Mouse (Mus musculus): ENCODE measurements around the gene Jmjd6. TPM values are rescaled to one million over a fixed set of nuclear protein-coding genes. Genes with fewer than 3 reads are reported as not detected.
A peak's percentile ranks its signal among the peaks of the same experiment; 100 is the strongest.
"Not testable (repeated sequence)": the region's sequence is repeated elsewhere in the genome, so short reads cannot be mapped to it uniquely, and the experiment has no call there.

Gene Jmjd6
- polyA plus RNA-seq, 1 experiment from 2014 or later: 77.8 TPM

GRCm38 (mm10) chr11:116852891-116853511, 9.8 kb upstream of the Jmjd6 start, which contains the start of gene Srsf2:
Gene Srsf2 (minus strand): TSS chr11:116853094.
- WGBS: under 1% methylated on average over 66 of the region's 74 CpGs
- no peaks in the 10 kb centered on the region for H3K27me3 ChIP-seq (ENCODE audit: insufficient read depth, low read length)
- peak within 1 kb of the TSS; percentile 99 for H3K9ac ChIP-seq (replicated peaks; ENCODE audit: low read length)
- peak within 1 kb of the TSS; percentile 95 for H3K4me3 ChIP-seq (ENCODE audit: low read length)
- peak; percentile 92 for ATAC-seq (ENCODE audit: low FRiP score, low TSS enrichment)
- peak within 1 kb of the TSS; percentile 77 for H3K4me2 ChIP-seq (replicated peaks; ENCODE audit: low read depth, low read length)
- H3K9me3 ChIP-seq (ENCODE audit: low read length): no peaks in the 10 kb centered on the region
- H3K36me3 ChIP-seq (ENCODE audit: insufficient read depth, low read length): peaks cover 15% of the 10 kb centered on the region
- H3K27ac ChIP-seq (ENCODE audit: low read length): peak within 1 kb of the TSS; percentile 99
- peaks cover 21% of the 10 kb centered on the region for H3K4me1 ChIP-seq (ENCODE audit: insufficient read depth, low read length)

DNA sequence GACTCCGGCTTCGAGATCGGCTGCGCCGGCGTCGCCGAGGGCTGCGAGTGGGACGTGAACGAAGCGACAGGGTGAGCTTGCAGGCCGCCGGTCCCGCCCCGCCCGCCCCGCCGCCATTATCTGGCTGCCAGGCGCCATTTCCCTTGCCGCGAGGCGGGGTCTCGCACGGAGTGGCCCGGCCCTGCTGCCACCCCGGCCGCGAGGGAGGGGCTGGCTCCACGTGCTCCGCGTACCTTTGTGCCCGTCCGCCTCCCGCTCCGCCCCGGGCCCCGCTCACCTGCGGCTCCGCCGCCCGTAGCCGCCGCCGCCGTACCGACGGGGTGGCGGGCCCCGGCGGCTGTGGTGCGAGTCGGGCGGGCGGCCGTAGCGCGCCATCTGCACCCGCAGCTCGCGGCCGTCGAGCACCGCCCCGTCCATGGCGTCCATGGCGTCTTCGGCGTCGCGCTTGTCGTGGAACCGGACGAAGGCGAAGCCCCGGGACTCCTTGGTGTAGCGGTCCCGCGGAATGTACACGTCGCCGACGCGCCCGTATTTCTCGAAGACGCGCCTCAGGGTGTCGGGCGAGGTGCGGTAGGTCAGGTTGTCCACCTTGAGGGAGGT, 9.1 kb upstream of the Jmjd6 start, which contains the start of gene Mfsd11:
Gene Mfsd11 (plus strand): TSS at position 150 of the 600 bp plus-strand sequence.
- no peaks in the 10 kb centered on the region for H3K9me3 ChIP-seq (ENCODE audit: low read length)
- peak within 1 kb of the TSS; percentile 95 for H3K4me3 ChIP-seq (ENCODE audit: low read length)
- peaks cover 21% of the 10 kb centered on the region for H3K4me1 ChIP-seq (ENCODE audit: insufficient read depth, low read length)
- no peaks in the 10 kb centered on the region for H3K27me3 ChIP-seq (ENCODE audit: insufficient read depth, low read length)
- H3K36me3 ChIP-seq (ENCODE audit: insufficient read depth, low read length): peaks cover 15% of the 10 kb centered on the region
- ATAC-seq (ENCODE audit: low FRiP score, low TSS enrichment): peak; percentile 76
- H3K27ac ChIP-seq (ENCODE audit: low read length): peak within 1 kb of the TSS; percentile 99
- peak within 1 kb of the TSS; percentile 77 for H3K4me2 ChIP-seq (replicated peaks; ENCODE audit: low read depth, low read length)
- peak within 1 kb of the TSS; percentile 99 for H3K9ac ChIP-seq (replicated peaks; ENCODE audit: low read length)
- 0% methylated on average over 84 of the region's 91 CpGs for WGBS

- peak overlapping the region; percentile 98 for H3K27ac ChIP-seq (ENCODE audit: low read length)
- peaks cover 21% of the 10 kb centered on the region for H3K4me1 ChIP-seq (ENCODE audit: insufficient read depth, low read length)
- peak overlapping the region; percentile 99 for H3K9ac ChIP-seq (replicated peaks; ENCODE audit: low read length)
- WGBS: under 1% methylated on average over 29 of the region's 29 CpGs
- H3K4me3 ChIP-seq (ENCODE audit: low read length): peak overlapping the region; percentile 95
- peak overlapping the region; percentile 77 for H3K4me2 ChIP-seq (replicated peaks; ENCODE audit: low read depth, low read length)
- H3K36me3 ChIP-seq (ENCODE audit: insufficient read depth, low read length): peaks cover 15% of the 10 kb centered on the region
- H3K27me3 ChIP-seq (ENCODE audit: insufficient read depth, low read length): no peaks in the 10 kb centered on the region
- H3K9me3 ChIP-seq (ENCODE audit: low read length): no peaks in the 10 kb centered on the region
- no peak for ATAC-seq (ENCODE audit: low FRiP score, low TSS enrichment)
Measured at GRCm38 (mm10) chr11:116851576-116852290, 8.5 kb upstream of the Jmjd6 start.

DNA sequence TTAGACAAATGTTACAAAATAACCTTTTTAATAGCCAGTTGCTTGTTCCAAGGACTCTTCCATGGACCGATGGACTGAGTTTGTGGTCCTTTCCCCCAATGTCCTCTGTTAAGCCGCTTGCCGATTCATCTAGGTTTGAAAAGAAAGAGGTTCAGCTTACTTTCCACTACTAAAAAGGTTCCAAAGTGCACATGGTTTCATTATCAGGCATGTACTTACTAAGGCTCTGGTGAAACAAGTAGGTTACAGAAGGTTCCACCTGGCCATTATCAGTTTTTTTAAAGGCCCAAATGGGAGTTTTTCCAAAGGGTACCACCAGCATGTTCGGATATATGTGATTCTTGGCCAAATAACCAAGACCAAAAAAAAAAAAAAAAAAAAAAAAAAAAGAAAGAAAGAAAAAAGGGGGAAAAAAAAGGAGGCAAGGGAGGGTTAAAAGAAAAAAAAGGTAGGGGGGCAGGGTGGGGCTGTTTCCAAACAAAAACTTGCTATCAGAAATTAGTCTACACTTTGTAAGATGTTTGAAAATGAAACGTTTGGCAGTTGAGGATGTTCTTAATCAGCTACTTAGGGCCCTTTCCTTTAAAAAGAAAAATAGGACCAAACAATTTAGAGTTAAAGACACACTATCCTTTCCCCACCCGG, 7.7 kb upstream of the Jmjd6 start:
- Histone ChIP-seq H3K4me1 (ENCODE audit: insufficient read depth, low read length) (peaks cover 21% of the 10 kb centered on the region), H3K4me2 (replicated peaks; ENCODE audit: low read depth, low read length) (peak overlapping the region; percentile 77), H3K27me3 (ENCODE audit: insufficient read depth, low read length) (no peaks in the 10 kb centered on the region), H3K9ac (replicated peaks; ENCODE audit: low read length) (peak overlapping the region; percentile 99), H3K36me3 (ENCODE audit: insufficient read depth, low read length) (peaks cover 15% of the 10 kb centered on the region), H3K4me3 (ENCODE audit: low read length) (peak overlapping the region; percentile 95), H3K9me3 (ENCODE audit: low read length) (no peaks in the 10 kb centered on the region), H3K27ac (ENCODE audit: low read length) (peak overlapping the region; percentile 98; the same call in 1 of the 2 replicates)
- WGBS: 23% methylated on average over 6 of the region's 6 CpGs
- no peak for ATAC-seq (ENCODE audit: low FRiP score, low TSS enrichment)

DNA sequence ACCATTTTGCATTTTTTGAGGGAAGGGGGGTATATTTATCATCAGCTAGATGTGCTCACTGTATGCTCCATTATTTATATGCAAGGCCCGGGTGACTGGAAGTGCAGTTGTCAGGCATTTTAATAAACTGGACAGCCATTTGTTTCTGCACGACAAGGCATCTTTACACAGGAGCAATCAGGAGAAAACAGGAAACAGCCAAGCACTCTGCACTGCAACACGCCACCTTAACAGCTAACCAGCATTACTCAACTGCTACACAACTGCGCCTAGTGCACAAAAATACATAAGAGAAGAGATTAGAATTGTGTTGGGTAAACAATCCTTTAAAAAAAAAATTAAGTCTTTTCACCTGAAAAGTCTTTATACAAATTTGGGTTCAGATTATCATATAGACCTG, 6.8 kb upstream of the Jmjd6 start:
- peak overlapping the region; percentile 25 for H3K4me3 ChIP-seq (ENCODE audit: low read length)
- peak overlapping the region; percentile 77 for H3K4me2 ChIP-seq (replicated peaks; ENCODE audit: low read depth, low read length)
- H3K27ac ChIP-seq (ENCODE audit: low read length): no peak overlapping the region
- peak overlapping the region; percentile 8; the same call in 1 of the 2 replicates for H3K9ac ChIP-seq (replicated peaks; ENCODE audit: low read length)
- 37% methylated on average over 4 of the region's 4 CpGs for WGBS
- peaks cover 21% of the 10 kb centered on the region for H3K4me1 ChIP-seq (ENCODE audit: insufficient read depth, low read length)
- ATAC-seq (ENCODE audit: low FRiP score, low TSS enrichment): no peak
- H3K9me3 ChIP-seq (ENCODE audit: low read length): no peaks in the 10 kb centered on the region
- peaks cover 15% of the 10 kb centered on the region for H3K36me3 ChIP-seq (ENCODE audit: insufficient read depth, low read length)
- no peaks in the 10 kb centered on the region for H3K27me3 ChIP-seq (ENCODE audit: insufficient read depth, low read length)

DNA sequence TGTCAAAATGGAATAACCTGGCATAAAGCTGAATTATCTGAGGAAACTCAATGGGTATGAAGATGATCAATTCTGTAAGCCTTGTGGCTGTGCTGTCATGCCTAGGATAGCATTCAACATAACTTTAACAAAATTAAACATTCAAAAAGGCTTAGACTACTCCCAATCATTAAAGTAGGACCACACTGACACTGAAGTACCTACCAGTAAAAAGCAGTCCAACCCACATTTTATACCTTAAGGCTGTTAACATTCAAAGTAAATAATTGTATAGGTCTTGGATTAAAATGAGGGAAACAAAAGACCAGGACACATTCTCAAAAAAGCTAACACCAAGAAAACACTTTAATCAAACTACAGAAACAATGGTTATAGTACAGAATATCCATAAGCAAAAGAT, 6.3 kb upstream of the Jmjd6 start:
- Histone ChIP-seq H3K36me3 (ENCODE audit: insufficient read depth, low read length) (peaks cover 15% of the 10 kb centered on the region), H3K9ac (replicated peaks; ENCODE audit: low read length) (no peak overlapping the region), H3K9me3 (ENCODE audit: low read length) (no peaks in the 10 kb centered on the region), H3K27me3 (ENCODE audit: insufficient read depth, low read length) (no peaks in the 10 kb centered on the region), H3K4me1 (ENCODE audit: insufficient read depth, low read length) (peaks cover 17% of the 10 kb centered on the region), H3K27ac (ENCODE audit: low read length) (no peak overlapping the region), H3K4me2 (replicated peaks; ENCODE audit: low read depth, low read length) (no peak overlapping the region), H3K4me3 (ENCODE audit: low read length) (no peak overlapping the region)
- no peak for ATAC-seq (ENCODE audit: low FRiP score, low TSS enrichment)

DNA sequence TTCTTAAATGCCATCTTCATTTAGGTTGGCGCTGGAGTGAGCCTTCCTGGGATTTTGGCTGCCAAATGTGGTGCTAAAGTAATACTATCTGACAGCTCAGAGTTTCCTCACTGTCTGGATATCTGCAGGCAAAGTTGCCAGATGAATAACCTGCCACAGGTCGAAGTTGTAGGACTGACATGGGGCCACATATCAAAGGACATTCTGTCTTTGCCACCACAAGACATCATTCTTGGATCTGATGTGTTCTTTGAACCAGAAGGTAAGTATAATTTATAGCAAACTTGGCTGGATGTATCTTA, 5.6 kb upstream of the Jmjd6 start:
- H3K4me3 ChIP-seq (ENCODE audit: low read length); H3K4me2 ChIP-seq (replicated peaks; ENCODE audit: low read depth, low read length); H3K9me3 ChIP-seq (ENCODE audit: low read length); ATAC-seq (ENCODE audit: low FRiP score, low TSS enrichment); H3K27ac ChIP-seq (ENCODE audit: low read length); H3K9ac ChIP-seq (replicated peaks; ENCODE audit: low read length); H3K27me3 ChIP-seq (ENCODE audit: insufficient read depth, low read length): not testable (repeated sequence)
- peaks cover 19% of the 10 kb centered on the region for H3K4me1 ChIP-seq (ENCODE audit: insufficient read depth, low read length)
- 73% methylated on average over 2 of the region's 2 CpGs for WGBS
- peaks cover 15% of the 10 kb centered on the region for H3K36me3 ChIP-seq (ENCODE audit: insufficient read depth, low read length)

DNA sequence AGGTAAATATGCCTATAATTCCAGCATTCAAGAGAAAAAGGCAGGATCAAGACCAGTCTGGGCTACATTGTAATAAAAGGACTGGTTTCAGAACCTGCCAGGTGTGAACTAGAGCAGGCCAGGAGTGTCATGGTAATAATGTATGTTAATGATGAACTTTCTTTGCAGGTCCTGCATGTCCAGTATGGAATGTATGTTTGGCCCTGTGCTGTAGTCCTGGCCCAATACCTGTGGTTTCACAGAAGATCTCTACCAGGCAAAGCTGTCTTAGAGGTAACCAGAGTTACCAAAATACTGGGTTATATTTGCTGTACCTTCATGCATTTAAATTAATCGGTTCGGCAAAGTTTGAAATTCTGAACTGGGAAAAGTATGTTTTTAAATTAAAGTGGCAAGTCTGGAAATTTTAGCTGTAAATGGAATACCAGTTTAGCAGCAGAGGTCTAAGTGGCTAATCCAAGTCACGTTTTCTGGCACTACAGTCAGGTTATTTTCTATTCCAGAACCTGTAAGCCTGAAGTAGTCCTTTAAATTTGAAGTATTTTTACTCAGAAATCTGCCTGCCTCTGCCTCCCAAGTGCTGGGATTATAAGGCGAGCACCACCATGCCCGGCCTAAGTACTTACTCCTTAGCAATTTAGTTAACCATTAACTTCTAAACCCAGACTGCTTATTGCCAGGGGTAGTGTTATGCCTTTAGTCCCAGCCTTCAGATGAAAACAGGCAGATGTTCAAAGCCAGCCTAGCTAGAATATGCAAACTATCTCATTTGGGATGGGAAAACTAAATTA, 5.0 kb upstream of the Jmjd6 start:
- Histone ChIP-seq H3K36me3 (ENCODE audit: insufficient read depth, low read length) (peaks cover 15% of the 10 kb centered on the region), H3K27me3 (ENCODE audit: insufficient read depth, low read length) (no peaks in the 10 kb centered on the region), H3K9ac (replicated peaks; ENCODE audit: low read length) (no peak overlapping the region), H3K27ac (ENCODE audit: low read length) (no peak overlapping the region), H3K9me3 (ENCODE audit: low read length) (no peaks in the 10 kb centered on the region), H3K4me3 (ENCODE audit: low read length) (no peak overlapping the region), H3K4me2 (replicated peaks; ENCODE audit: low read depth, low read length) (no peak overlapping the region), H3K4me1 (ENCODE audit: insufficient read depth, low read length) (peaks cover 19% of the 10 kb centered on the region)
- no peak for ATAC-seq (ENCODE audit: low FRiP score, low TSS enrichment)
- WGBS: 77% methylated on average over 5 of the region's 5 CpGs
